Mouse (Mus musculus) myocyte (in vitro differentiated cells): ENCODE measurements around the gene Eif2s2. TPM values are rescaled to one million over a fixed set of nuclear protein-coding genes. Genes with fewer than 3 reads are reported as not detected.

Source experiments
- H3K27me3 ChIP-seq: one replicate; pipeline ENCODE4 v1.6.1; 2011; ENCODE audit not compliant: control insufficient read depth, insufficient read depth, insufficient read length
- H3K36me3 ChIP-seq: one replicate; pipeline ENCODE4 v1.6.1; 2011; ENCODE audit not compliant: control insufficient read depth, insufficient read depth
- H3K4me2 ChIP-seq: one replicate; pipeline ENCODE4 v1.6.1; 2011; ENCODE audit warnings: low read depth, control low read depth
- H3K4me3 ChIP-seq: one replicate; pipeline ENCODE4 v1.5.1; 2011; ENCODE audit warnings: mild to moderate bottlenecking, control low read depth, moderate library complexity
- H3K79me2 ChIP-seq: one replicate; pipeline ENCODE4 v1.6.1; 2011; ENCODE audit not compliant: control insufficient read depth, insufficient read depth
- H3ac ChIP-seq: one replicate; pipeline ENCODE4 v1.6.1; 2011; ENCODE audit not compliant: control insufficient read depth, insufficient read length
- CEBPB ChIP-seq: IDR thresholded peaks from 2 replicates; pipeline ENCODE4 v1.6.1; 2011; ENCODE audit warnings: mild to moderate bottlenecking, moderate library complexity; ENCODE audit not compliant: poor library complexity, insufficient read depth, severe bottlenecking
- E2F4 ChIP-seq: IDR thresholded peaks from one replicate; pipeline ENCODE4 v1.6.1; 2011; ENCODE audit warnings: mild to moderate bottlenecking, control low read depth, moderate library complexity; ENCODE audit not compliant: insufficient read depth
- MAX ChIP-seq: IDR thresholded peaks from one replicate; pipeline ENCODE4 v1.6.1; 2011; ENCODE audit warnings: low read depth, mild to moderate bottlenecking, control low read depth
- MYOD1 ChIP-seq, 3 experiments: IDR thresholded peaks; one replicate each; pipeline ENCODE4 v1.6.1; 2011; ENCODE audit warnings: control low read depth in 2 of 3, low read depth in 2 of 3, mild to moderate bottlenecking in 2 of 3, moderate library complexity in 1 of 3; ENCODE audit not compliant: insufficient read length in 2 of 3, control insufficient read depth in 1 of 3
- MYOG ChIP-seq, 3 experiments: IDR thresholded peaks; one replicate each; pipeline ENCODE4 v1.6.1; 2011; ENCODE audit warnings: control low read depth in 2 of 3, low read depth in 2 of 3, mild to moderate bottlenecking in 2 of 3; ENCODE audit not compliant: insufficient read length in 2 of 3, control insufficient read depth in 1 of 3, insufficient read depth in 1 of 3
- POLR2A ChIP-seq: IDR thresholded peaks from one replicate; pipeline ENCODE4 v1.6.1; 2011; ENCODE audit warnings: low read depth, mild to moderate bottlenecking, control low read depth, moderate library complexity; ENCODE audit not compliant: insufficient read length
- POLR2AphosphoS2 ChIP-seq: IDR thresholded peaks from one replicate; pipeline ENCODE4 v1.6.1; 2011; ENCODE audit warnings: low read depth, control low read depth; ENCODE audit not compliant: insufficient read length
- REST ChIP-seq: IDR thresholded peaks from one replicate; pipeline ENCODE4 v1.6.1; 2011; ENCODE audit warnings: mild to moderate bottlenecking, control low read depth, moderate library complexity; ENCODE audit not compliant: insufficient read depth, insufficient read length
- SRF ChIP-seq: IDR thresholded peaks from one replicate; pipeline ENCODE4 v1.6.1; 2011; ENCODE audit warnings: low read depth; ENCODE audit not compliant: control insufficient read depth, insufficient read length
- TCF12 ChIP-seq: IDR thresholded peaks from one replicate; pipeline ENCODE4 v1.6.1; 2011; ENCODE audit warnings: mild to moderate bottlenecking, control low read depth; ENCODE audit not compliant: poor library complexity, insufficient read depth, severe bottlenecking
- TCF3 ChIP-seq: IDR thresholded peaks from one replicate; pipeline ENCODE4 v1.6.1; 2011; ENCODE audit warnings: low read depth, control low read depth; ENCODE audit not compliant: insufficient read length
- USF1 ChIP-seq: IDR thresholded peaks from one replicate; pipeline ENCODE4 v1.6.1; 2011; ENCODE audit warnings: low read depth, mild to moderate bottlenecking, control low read depth, moderate library complexity
- polyA plus RNA-seq: library from polyadenylated mRNA; unstranded; fragments of >200 nt; fragmentation: generic; extraction: Trizol; gene quantifications from one replicate; pipeline ENCODE4 v1.2.1, GENCODE M21; 2012; ENCODE audit warnings: missing spikeins

The Eif2s2 gene
- polyA plus RNA-seq: 143 TPM

DNA sequence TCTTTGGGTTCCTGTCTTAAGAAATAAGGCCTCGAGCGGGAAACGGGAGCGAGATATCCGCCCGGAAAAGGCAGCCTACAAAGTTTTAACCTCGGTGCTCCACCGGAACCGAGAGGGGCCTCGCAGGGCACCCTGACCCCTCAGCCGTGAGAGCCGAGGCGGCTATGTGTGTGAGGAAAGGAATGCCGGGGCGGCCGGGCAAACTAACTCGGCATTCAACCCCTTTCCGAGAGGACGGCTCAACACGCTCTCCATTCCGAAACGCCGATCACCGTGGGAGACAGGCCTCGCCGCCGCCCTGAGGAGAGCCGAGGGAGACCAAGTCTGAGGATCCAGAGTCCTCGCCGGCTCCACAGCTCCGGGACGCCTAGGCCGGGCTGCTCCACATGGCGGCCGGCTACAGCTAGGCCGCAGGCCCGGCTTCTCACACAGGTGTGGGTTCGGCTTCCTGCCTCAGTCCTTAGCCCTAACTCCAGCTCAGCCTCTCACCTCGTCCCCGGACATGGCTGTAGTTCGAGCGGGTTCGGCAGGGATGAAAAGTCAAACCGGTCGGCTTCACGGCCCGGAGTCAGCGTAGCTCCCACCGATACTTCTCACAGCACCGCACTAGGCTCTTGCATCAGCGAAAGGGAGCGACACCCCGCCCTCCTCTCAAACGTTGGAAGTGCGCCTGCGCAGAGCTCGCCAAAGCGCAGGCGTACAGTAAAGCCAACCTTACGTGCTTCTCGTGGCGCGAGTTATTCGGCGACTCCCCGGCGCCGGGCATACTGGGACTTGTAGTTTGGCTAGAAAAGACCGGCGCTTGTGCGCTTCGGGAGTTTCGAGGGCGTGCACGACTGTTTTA lies at the start of gene Eif2s2:
Gene Eif2s2, minus strand, starts transcription at position 735 of the 844 bp plus-strand sequence.
- H3K4me3 ChIP-seq: peak within 1 kb of the TSS; percentile 100
- H3K27me3 ChIP-seq: no peaks in the 10 kb centered on the region
- H3K79me2 ChIP-seq: peaks cover 51% of the 10 kb centered on the region
- H3ac ChIP-seq: peak within 1 kb of the TSS; percentile 88
- no peak for TF ChIP-seq MYOD1 (IDR thresholded peaks at IDR 0.05; ENCODE audit: control insufficient read depth in 1 of 3, insufficient read length in 2 of 3, low read depth in 2 of 3)
- TF ChIP-seq POLR2A: peak; percentile 66
- peak; percentile 79 for TF ChIP-seq POLR2AphosphoS2
- TF ChIP-seq CEBPB: peak; percentile 66
- no peak for TF ChIP-seq SRF
- no peak for TF ChIP-seq TCF12
- TF ChIP-seq TCF3: no peak
- TF ChIP-seq MYOG (IDR thresholded peaks at IDR 0.05; ENCODE audit: control insufficient read depth in 1 of 3, insufficient read depth in 1 of 3, insufficient read length in 2 of 3, low read depth in 2 of 3): no peak
- TF ChIP-seq REST: no peak
- peak; percentile 50 for TF ChIP-seq E2F4
- TF ChIP-seq MAX: no peak
- no peak for TF ChIP-seq USF1
- peaks cover 17% of the 10 kb centered on the region for H3K36me3 ChIP-seq
- peak within 1 kb of the TSS; percentile 92 for H3K4me2 ChIP-seq

DNA sequence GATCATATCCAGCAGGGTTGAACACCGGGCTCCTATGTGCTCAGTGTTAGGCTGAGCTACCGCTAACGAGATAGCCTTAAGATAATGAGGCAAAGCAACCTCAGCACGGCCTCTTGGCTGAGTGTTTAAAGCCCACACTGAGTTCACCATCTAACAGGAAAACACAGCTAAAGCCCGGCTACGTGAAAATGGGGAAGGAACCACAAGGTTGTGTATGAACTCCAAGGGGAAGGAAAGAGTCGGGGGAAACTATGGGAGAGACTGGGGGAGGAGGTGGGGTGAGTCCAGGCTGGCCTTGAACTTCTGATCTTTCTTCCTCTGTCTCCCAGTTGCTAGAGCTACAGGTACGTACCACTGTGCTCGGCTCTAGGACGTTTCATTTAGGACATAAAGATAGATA lies 49.2 kb upstream of the Eif2s2 start:
- Histone ChIP-seq H3K79me2 (no peaks in the 10 kb centered on the region), H3K4me2 (no peak overlapping the region), H3K27me3 (peaks cover 8% of the 10 kb centered on the region), H3K36me3 (no peaks in the 10 kb centered on the region), H3ac (no peak overlapping the region), H3K4me3 (no peak overlapping the region)
- no peak for TF ChIP-seq TCF3
- no peak for TF ChIP-seq POLR2A
- TF ChIP-seq REST: no peak
- TF ChIP-seq POLR2AphosphoS2: no peak
- TF ChIP-seq MAX: no peak
- TF ChIP-seq USF1: no peak
- TF ChIP-seq SRF: no peak
- no peak for TF ChIP-seq E2F4
- TF ChIP-seq MYOG (IDR thresholded peaks at IDR 0.05; ENCODE audit: control insufficient read depth in 1 of 3, insufficient read depth in 1 of 3, insufficient read length in 2 of 3, low read depth in 2 of 3): no peak
- no peak for TF ChIP-seq CEBPB
- TF ChIP-seq MYOD1 (IDR thresholded peaks at IDR 0.05; ENCODE audit: control insufficient read depth in 1 of 3, insufficient read length in 2 of 3, low read depth in 2 of 3): no peak
- TF ChIP-seq TCF12: no peak

DNA sequence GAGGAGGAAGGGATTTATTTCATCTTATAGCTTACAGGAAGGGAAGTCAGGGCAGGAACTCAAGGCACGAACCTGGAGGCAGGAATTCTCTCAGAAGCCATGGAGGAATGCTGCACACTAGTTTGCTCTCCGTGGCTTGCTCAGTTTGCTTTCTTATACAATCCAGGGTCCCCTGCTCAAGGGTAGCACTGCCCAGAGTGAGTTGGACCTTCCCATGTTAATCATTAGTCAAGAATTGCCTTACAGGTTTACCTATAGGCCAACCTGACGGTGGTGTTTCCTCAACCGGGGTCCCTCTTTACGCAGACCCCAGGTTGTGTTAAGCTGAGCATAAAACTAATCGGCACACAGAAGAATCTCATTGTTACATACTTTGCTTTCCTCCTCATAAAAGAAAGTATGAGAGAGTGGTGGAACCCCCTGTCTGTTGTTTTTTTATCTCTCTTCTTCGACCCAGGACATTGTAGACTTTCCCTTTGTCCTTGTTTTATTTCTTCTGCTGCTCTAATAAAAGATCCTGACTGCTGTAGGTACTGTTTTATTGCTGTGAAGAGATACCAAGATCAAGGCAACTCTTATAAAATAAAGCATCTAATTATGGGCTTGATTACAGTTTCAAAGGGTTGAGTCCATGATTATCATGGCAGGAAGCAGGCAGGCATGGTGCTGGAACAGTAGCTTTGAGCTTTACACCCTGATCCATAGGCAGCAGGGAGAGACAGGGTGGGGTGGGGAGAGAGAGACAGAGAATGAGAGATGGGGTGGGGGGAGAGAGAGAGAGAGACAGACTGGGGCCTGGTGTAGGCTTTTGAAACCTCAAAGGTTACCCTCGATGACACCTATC lies 45.0 kb upstream of the Eif2s2 start:
- H3K4me3 ChIP-seq: no peak overlapping the region
- no peaks in the 10 kb centered on the region for H3K79me2 ChIP-seq
- peaks cover 21% of the 10 kb centered on the region for H3K27me3 ChIP-seq
- no peak overlapping the region for H3ac ChIP-seq
- no peak overlapping the region for H3K4me2 ChIP-seq
- no peaks in the 10 kb centered on the region for H3K36me3 ChIP-seq
- TF ChIP-seq MYOD1 (IDR thresholded peaks at IDR 0.05; ENCODE audit: control insufficient read depth in 1 of 3, insufficient read length in 2 of 3, low read depth in 2 of 3) (no peak), SRF (no peak), MAX (no peak), CEBPB (no peak), POLR2AphosphoS2 (no peak), TCF12 (no peak), E2F4 (no peak), POLR2A (no peak), MYOG (IDR thresholded peaks at IDR 0.05; ENCODE audit: control insufficient read depth in 1 of 3, insufficient read depth in 1 of 3, insufficient read length in 2 of 3, low read depth in 2 of 3) (no peak), TCF3 (no peak)

DNA sequence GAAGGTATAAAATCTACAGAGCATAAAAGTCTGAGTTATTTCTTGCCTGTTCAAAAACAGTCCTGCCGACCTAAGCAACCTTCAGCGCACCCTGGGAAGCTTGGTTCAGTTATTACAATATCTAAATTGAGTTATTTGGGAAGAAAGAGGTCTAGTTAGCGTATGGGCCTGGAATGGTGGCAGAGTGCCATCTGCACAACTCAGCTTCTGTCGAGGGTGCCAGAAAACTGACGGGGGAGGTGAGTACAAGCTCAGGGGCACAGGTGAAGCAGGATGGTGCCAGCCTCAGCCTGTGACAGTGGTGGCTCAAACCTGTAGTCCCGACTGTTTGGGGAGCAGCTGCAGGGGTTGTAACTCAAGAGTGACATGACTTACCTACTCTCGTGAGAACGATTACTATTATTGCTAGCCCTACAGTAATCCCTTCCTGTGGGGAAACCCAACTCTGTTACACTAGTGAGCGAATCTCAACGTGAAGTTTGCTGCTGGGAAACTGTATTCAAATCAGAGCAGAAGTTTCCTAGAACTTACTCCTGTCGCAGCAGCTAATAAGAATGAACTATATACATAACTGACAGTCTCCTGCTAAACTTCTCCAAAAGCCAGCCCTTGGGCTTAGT lies 43.9 kb upstream of the Eif2s2 start:
- H3K4me2 ChIP-seq: no peak overlapping the region
- no peaks in the 10 kb centered on the region for H3K79me2 ChIP-seq
- H3K36me3 ChIP-seq: no peaks in the 10 kb centered on the region
- H3K4me3 ChIP-seq: no peak overlapping the region
- TF ChIP-seq TCF12: no peak
- no peak for TF ChIP-seq E2F4
- no peak for TF ChIP-seq SRF
- TF ChIP-seq REST: no peak
- no peak for TF ChIP-seq MYOD1 (IDR thresholded peaks at IDR 0.05; ENCODE audit: control insufficient read depth in 1 of 3, insufficient read length in 2 of 3, low read depth in 2 of 3)
- TF ChIP-seq MYOG (IDR thresholded peaks at IDR 0.05; ENCODE audit: control insufficient read depth in 1 of 3, insufficient read depth in 1 of 3, insufficient read length in 2 of 3, low read depth in 2 of 3): no peak
- no peak for TF ChIP-seq POLR2AphosphoS2
- TF ChIP-seq POLR2A: no peak
- TF ChIP-seq TCF3: no peak
- TF ChIP-seq CEBPB: no peak
- TF ChIP-seq MAX: no peak
- TF ChIP-seq USF1: no peak
- no peak overlapping the region for H3ac ChIP-seq
- H3K27me3 ChIP-seq: peaks cover 21% of the 10 kb centered on the region
